Mouse (Mus musculus): ENCODE data around the gene Dnah10. TPM values are rescaled to one million over a fixed set of nuclear protein-coding genes. Genes with fewer than 3 reads are reported as not detected.
A peak's percentile ranks its signal among the peaks of the same experiment; 100 is the strongest.

Dnah10 gene
- total RNA-seq, 2 experiments from 2014 or later: 0.25 to 0.57 TPM

DNA sequence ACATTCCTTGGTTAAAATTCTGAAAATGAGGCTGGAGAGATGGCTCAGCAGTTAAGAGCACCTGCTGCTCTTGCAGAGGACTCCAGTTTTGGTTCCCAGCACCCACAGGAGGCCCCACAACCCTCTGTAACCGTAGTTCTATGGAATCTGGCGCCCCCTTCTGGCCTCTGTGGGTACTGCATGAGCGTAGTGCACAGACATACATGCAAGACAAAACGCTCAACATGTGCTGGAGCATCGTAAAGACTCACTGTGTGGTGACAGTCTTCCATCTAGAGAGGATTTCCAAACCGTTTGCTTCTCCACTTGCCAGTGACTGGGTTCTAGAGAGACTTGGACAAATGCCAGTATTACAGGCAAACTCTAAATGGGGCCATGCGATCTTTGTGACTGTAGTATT lies 60.8 kb downstream of the Dnah10 start:
- DNase-seq (ENCODE audit: low spot score in 2 of 2): no peak
- intact Hi-C loops (cut with DNase I): no loop called here

DNA sequence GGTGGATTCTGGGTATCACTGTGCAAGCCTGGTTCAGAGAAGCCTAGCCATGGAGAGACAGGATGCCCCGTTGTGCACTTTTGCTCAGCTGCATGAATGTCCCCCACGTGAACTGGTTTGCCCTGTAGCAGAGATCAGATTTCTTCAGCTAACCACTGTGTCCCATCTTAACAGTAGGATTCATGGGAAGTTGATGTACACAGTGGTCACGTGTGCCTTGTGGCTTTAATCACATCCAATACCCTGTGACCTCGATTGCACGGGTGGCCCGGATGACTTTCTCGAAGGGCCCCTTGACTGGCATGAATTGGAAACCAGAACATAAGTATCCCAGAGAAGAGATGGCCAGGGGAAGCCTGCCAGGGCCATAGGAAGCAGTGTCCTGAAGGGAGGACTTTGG lies 67.2 kb downstream of the Dnah10 start:
- no peak for DNase-seq (ENCODE audit: low spot score in 2 of 2)
- intact Hi-C loops (cut with DNase I): no loop called here

DNA sequence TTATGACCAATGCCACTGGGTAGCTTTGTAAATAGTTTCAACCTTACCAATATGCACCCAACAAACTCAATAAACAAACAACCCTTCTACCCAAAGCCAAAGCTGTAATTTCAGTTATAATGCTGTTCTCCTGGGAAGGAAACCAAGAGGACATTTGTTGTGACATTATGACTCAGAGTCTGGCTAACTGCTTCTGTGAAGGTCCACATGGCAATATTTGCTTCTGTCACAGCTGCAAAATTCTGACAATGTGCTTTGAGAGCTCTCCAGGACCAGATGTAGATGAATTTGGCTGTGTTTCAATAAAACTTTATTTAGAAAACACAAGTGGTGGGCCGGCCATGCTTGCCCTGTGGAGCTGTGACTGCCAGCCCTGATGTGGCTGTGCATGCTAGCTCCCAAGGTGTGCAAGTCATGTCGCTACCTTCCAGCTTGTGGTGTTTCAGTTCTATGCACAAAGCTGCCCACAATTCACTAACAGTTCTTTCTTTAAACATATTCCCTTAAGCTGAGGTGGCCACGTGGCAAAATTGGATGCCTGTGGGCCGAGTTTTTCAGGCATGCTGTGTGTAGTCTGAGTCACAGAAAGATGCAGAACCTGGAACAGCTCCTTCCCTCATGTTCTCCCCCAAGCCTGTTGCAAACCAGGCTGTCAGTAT lies 85.0 kb downstream of the Dnah10 start:
- peak; percentile 72 for DNase-seq (ENCODE audit: low spot score in 2 of 2)

DNA sequence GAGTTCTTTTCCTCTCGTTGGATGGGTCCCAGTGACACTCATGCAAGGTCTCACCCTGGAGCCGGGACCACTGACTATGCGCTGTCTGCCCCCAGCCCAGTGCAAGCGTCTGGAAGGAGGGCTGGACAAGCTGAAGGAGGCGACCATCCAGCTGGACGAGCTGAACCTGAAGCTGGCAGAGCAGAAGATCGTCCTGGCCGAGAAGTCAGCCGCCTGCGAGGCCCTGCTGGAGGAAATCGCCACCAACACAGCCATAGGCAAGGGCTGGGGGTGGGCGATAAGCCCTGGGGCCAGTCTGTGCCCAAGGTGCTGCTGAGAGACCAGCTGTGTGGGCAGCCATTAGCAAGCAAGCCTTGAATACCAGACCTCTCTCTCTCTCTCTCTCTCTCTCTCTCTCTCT lies 87.6 kb downstream of the Dnah10 start:
- intact Hi-C loops (cut with DNase I): no loop called here
- DNase-seq (ENCODE audit: low spot score in 2 of 2): no peak

More for the DNA sequence above, 85.0 kb downstream of the Dnah10 start:
- intact Hi-C loops (cut with DNase I): no loop called here

DNA sequence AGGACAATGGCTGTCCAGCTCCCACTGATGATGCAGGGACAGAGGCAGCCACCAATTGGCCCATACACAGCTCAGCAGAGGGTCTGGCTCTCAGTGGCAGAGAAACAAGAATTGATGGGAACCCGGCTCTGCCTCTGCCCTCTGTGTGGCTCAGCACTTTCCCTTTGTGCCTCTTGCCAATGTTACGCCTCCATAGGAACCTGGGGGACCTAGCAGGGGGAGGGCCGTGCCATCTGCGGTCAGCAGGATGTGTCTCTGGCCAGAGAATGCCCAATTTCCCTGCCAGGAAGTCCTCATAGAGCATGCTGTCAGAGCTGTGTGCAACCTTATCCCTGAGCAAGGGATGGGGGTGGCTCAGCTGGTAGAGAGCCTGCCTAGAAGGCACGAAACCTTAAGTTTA lies 89.9 kb downstream of the Dnah10 start:
- intact Hi-C loops (cut with DNase I): no loop called here
- DNase-seq (ENCODE audit: low spot score in 2 of 2): no peak

DNA sequence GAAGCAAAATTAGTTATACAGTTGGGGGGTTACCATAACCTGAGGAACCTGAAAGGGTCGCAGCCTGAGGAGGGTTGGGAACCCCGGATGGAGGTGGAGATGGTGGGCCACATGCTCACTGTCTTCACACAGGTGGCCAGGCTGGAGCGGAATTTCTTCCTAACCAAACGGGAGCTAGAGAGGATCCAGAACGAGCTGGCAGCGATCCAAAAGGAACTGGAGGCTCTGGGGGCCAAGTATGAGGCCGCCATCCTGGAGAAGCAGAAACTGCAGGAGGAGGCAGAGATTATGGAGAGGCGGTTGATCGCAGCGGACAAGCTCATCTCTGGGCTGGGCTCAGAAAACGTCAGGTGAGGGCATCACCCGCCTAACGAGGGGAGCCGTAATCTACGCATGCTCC lies 92.2 kb downstream of the Dnah10 start:
- intact Hi-C loops (cut with DNase I): no loop called here
- DNase-seq (ENCODE audit: low spot score in 2 of 2): no peak

DNA sequence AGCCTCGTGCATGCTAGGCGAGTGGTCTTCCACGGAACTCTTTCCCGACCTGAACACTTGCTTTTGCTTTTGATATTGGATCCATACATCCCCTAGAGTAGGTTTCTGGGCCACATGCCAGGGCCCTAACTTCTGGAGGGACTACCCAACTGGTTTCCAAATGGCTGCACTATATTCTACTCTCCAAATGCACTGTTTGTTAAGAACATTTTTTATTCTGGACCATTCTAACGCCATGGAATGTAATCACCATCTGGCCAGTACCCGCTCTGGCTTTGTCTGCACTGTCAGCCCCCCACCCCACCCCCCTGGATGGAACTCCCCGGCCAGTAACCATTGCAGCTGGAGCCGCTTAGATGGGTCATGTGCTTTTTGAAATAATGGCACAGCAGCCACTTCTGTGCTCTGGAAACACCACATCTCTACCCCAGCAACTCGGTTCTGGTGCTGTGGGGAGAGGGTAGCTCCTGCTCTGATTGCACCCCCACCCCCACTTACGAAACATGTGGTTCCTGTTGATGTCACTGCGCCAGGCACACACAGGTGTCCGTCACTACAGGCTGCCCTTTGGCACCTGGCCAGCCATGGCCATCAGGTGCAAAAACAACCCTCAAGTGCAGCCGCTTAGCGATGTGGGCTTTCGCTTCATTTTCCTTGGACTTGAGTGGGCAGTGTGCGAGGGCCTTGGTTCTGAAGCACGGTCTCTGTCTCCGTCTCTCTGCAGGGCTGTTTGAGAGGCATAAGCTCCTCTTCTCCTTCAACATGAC lies 97.4 kb downstream of the Dnah10 start:
- intact Hi-C loops (cut with DNase I): no loop called here
- no peak for DNase-seq (ENCODE audit: low spot score in 2 of 2)

DNA sequence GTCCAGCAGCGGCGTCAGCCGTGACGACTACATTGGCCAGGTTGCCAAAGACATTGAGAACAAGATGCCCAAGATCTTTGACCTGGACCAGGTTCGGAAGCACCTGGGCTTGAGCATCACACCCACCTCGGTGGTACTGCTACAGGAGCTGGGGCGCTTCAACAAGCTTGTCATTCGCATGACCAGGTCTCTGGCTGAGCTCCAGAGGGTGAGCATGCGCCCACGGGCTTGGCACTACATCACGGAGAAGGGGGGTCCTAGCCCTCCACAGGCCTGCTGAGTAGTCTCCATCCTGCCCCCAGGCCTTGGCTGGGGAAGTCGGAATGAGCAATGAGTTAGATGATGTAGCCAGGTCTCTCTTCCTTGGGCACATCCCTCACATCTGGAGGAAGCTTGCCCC lies 105.4 kb downstream of the Dnah10 start:
- DNase-seq (ENCODE audit: low spot score in 2 of 2): no peak
- intact Hi-C loops (cut with DNase I): no loop called here

DNA sequence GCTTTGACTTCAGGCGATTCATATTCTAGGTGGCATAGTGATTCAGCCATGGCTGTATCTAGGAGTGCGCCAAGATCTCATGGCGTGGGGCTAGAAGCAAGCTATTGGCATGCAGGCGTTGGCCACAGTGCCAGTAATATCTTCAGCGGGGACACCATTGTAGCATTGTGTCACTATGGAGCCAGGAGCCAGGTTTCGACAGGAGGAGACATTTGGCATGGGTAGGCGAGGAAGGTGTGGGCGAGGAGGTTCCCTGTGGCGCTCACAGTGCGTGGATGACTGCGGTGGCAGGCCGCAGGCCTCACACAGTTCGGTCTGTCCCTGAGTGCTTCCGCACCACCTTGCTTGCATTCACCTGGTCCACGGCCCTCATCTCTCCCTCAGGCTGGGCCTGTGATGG lies 110.3 kb downstream of the Dnah10 start:
- intact Hi-C loops (cut with DNase I): no loop called here

DNA sequence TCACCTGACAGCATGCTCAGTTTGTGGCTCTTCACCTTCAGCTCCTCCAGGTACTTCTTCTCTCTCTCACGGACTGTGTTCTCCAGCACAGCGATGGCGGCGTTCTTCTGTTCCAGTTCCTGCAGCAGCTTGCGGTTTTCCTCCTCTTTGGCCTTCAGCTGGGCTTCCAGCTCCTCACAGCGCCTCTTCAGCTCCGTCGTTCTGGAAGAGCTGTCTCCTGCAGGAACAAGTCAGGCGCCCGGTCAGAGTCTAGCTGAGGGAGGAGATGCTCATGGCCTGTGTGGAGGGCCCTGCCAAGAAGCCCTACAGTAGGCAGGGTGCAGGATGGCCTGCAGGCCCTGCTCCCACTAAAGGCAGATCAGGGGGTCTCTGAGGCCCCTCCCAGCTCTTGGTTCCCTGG lies 111.2 kb downstream of the Dnah10 start:
- intact Hi-C loops (cut with DNase I): no loop called here
- no peak for DNase-seq (ENCODE audit: low spot score in 2 of 2)

More for the DNA sequence above, 110.3 kb downstream of the Dnah10 start:
- DNase-seq (ENCODE audit: low spot score in 2 of 2): peak in 1 of 2 experiments; percentile 38

DNA sequence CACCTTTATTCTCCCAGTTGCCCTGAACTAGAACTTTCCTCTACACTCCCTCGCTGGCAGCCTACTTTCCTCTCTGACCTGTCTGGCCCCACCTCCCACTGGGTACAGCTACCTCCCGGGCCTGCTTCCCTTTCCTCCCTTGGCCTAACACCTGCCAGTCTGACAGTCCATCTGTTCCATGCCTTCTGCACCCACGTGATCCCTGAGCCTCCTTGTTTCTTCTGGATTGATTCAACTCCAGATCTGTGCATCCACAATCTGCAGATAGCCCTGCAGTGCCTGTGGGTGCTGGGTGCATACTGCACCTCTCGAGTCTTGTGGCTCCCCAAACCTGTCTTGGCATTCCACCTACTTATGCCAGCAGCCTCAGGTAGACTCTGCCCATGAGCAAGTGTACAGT lies 111.7 kb downstream of the Dnah10 start:
- peak; percentile 60 to 64 for DNase-seq (ENCODE audit: low spot score in 2 of 2)
- intact Hi-C loops (cut with DNase I): no loop called here

DNA sequence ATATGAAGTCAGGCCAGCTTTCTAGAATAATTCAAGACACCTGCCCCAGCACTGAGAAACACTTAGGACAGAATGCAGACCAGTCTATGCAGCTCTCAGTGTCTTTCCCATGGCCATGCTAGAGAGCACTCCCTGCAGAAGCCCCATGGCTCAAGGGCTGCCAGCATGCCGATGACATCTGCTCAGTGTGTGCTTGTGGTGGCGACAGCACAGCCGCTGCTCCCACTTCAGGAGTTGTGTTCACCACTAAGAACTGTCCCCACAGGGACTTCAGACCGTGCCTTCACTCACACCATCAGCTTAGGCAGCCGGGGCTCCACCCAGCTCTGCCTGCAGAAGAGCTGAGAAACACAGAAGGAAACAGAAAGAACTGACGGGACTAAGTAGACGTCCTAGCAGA lies 115.3 kb downstream of the Dnah10 start:
- DNase-seq (ENCODE audit: low spot score in 2 of 2): no peak
- intact Hi-C loops (cut with DNase I): no loop called here

DNA sequence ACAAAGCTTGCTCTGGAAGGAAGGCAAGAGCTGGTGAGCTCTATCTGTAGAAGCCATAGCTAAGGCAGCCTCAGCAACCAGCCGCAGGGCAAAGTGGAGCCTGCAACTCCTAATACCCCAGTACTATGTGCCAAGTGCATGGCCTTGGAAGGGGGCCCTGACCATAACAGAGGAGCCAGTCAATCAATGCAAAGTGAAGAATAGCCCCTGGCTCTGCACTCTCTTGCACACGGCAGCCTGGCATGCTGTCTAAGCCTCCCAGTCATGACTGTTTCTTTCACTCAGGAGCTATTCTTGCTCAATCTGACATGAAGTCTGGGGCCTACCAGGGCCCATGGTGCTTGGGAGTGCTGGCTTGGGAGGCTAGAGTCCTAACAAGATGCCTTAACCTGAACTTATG lies 115.8 kb downstream of the Dnah10 start:
- no peak for DNase-seq (ENCODE audit: low spot score in 2 of 2)
- intact Hi-C loops (cut with DNase I): no loop called here

DNA sequence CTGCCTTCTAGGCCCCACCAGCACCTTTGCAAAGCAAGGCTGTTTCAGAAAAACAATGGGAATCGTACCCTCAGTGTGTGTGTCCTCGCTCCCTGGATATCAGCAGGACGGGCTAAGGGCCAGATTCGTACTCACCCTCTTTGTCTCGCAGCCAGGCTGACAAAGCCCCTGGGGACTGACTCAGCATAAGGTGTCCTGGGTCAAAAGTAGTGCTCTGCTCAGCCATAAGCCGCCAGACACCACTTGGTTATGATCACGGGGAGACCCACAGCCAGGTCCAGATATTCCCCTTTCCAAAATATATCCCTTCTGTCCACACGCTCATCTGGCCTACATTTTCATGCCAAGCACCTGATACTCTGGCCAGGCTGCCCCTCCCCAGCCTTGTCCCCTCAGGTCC lies 118.5 kb downstream of the Dnah10 start:
- intact Hi-C loops (cut with DNase I): no loop called here
- no peak for DNase-seq (ENCODE audit: low spot score in 2 of 2)

DNA sequence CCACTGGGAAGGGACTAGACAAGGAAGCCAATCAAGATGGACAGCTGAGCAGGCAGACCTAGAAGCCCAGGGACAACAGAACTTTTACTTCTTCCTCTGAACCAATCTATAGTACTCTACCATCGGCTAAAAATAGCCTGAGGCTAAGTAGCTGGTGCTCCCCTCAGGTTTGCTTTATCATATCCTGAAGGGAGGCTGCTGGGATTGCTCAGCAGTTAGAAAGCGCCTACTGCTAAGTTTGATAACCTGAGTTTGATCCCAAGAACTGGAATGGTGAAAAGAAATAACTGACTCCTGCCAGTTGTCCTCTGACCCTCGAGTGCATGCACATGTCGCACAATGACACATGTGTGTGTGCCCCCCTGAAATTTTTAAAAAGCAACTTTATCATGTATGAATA lies 120.0 kb downstream of the Dnah10 start:
- no peak for DNase-seq (ENCODE audit: low spot score in 2 of 2)
- intact Hi-C loops (cut with DNase I): no loop called here

DNA sequence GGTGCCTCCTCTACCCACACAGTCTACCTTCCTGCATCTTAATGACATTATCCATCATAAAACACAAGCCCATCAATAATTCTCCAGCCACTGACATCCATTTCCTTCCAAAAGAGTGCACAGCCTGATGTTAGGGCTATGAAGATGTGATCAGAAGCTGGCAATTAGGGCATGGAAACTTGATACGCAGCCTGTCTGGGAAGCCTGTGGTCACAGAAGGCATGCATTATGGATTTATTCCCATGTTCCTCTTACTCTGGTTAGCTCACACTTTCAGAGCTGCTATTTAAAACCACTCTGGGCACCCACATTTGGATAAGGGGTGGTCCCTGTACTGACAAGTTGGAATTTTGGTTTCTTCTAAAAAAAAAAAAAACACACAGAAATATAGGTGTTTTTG lies 122.1 kb downstream of the Dnah10 start:
- no peak for DNase-seq (ENCODE audit: low spot score in 2 of 2)
- intact Hi-C loops (cut with DNase I): no loop called here

DNA sequence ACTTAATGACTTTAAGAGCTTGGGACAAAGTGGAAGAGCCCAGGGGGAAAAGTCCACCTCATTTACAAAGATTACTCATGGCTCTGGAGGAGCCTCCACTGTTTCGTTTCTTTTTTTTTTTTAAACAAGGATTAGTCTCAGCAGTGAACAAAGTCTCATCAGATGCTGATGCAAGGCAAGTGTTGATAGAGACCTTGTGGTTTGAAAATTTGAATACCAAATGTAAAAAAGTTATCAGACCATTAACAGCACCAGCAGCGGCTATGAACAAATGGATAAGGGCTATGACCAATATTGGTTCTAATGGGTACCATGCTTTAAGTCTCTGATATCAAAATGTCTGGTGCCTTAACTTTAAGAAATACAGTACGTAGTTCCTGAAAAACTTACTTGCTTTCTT lies 124.1 kb downstream of the Dnah10 start:
- DNase-seq (ENCODE audit: low spot score in 2 of 2): no peak
- intact Hi-C loops (cut with DNase I): no loop called here

DNA sequence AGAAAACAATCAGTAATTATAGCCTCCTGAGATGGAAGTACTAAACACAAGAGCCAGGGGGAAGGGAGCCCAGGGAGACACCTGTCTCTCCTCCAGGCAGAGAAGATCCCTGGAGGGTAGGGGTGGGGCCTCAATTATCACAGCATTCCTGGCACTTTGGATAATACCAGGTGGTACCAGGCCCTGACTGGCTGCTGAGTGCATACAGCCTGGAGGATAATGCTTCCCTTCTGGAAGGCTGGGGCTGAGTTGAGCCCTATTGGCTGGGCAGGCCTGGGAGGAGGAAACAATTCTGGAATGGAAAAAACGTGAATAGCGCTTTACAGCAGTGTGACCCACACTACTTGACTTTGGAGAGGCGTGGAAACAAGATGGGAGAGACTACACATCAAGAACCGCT lies 126.7 kb downstream of the Dnah10 start:
- intact Hi-C loops (cut with DNase I): no loop called here
- DNase-seq (ENCODE audit: low spot score in 2 of 2): no peak

DNA sequence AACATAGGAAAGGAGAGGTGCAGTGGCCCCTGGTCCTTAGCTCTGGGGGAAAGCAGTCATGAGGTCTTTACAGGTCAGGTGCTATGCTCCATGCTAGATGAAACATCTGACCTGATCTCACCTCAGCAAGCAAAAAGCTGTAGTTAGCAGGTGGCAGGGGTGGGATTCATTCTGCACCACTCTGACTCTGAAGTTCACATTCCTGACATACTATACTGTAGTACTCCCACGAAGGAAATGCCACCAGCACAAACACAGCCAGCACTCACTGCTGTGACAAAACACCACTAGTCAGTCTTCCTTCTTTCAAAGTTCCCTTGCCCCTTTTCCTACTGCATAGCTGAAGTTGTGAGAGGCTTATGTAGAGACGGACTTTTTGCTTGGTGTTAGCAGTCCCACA lies 127.4 kb downstream of the Dnah10 start:
- no peak for DNase-seq (ENCODE audit: low spot score in 2 of 2)
- intact Hi-C loops (cut with DNase I): no loop called here

DNA sequence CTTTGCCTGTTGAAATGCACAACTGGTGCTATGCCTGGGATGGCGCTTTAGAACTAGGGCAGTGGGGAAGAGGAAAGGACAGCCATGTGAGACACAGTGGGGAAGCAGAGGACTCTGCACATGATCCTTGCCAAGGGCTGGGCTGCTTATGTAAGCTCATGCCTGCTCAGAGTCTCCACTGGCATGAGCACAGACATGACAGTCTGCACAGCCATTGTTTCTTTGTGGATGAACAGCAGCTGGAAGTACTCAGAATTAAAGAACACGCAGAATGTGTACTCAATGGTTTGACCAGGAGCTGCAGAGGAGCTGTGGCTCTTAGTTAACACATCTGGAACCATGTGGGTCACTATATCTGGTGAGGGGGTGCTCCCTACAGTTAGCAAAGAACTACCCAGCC lies 128.2 kb downstream of the Dnah10 start:
- intact Hi-C loops (cut with DNase I): no loop called here

DNA sequence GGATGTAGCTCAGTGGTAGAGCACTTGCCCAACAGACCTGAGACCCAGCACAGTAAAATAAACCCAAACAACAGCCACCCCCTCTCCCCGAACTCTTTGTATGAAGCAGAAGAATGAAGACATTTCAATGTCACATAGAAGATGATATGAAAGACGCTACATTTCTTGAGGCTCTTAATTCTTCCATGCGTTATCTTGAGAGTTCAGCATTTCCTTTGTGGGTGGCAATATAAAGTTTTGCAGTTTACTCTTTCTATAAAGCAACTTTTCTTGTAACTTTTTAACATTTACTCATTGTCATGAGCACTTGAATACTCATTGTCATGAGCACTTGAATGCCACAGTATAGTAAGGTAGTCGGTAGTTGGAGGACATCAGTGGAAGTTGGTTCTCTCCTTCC lies 129.3 kb downstream of the Dnah10 start:
- no peak for DNase-seq (ENCODE audit: low spot score in 2 of 2)

More for the DNA sequence above, 128.2 kb downstream of the Dnah10 start:
- peak; percentile 20 to 27 for DNase-seq (ENCODE audit: low spot score in 2 of 2)

More for the DNA sequence above, 129.3 kb downstream of the Dnah10 start:
- intact Hi-C loops (cut with DNase I): no loop called here
